Mouse (Mus musculus) midbrain, embryonic 11.5 days (tissue): Measurements from ENCODE around the gene Rbpms2. TPM values are rescaled to one million over a fixed set of nuclear protein-coding genes. Genes with fewer than 3 reads are reported as not detected.
"Not testable (repeated sequence)": the region's sequence is repeated elsewhere in the genome, so short reads cannot be mapped to it uniquely, and the experiment has no call there.

Experiments
- ATAC-seq: fragments of 200-750 bp; cut with Nextera tagmentation; 2 replicates; pipeline ENCODE4 v1.8.0; 2017; ENCODE audit warnings: moderate TSS enrichment, moderate library complexity; ENCODE audit not compliant: low FRiP score
- DNase-seq: peaks from one replicate; pipeline ENCODE4 v3.0.0; 2015; ENCODE audit warnings: low spot score; ENCODE audit errors: missing footprints
- H3K27ac ChIP-seq: fragments of 300-500 bp; sonication (generic); 2 replicates; pipeline ENCODE4 v1.5.1; 2014; ENCODE audit warnings: low read depth, low read length
- H3K27me3 ChIP-seq: fragments of 300-500 bp; sonication (generic); 2 replicates; pipeline ENCODE4 v1.6.1; 2014; ENCODE audit warnings: mild to moderate bottlenecking, low read length, moderate library complexity, mixed read lengths; ENCODE audit not compliant: control insufficient read depth, insufficient read depth
- H3K36me3 ChIP-seq: fragments of 300-500 bp; sonication (generic); 2 replicates; pipeline ENCODE4 v1.6.1; 2014; ENCODE audit warnings: mild to moderate bottlenecking, low read length, moderate library complexity, mixed read lengths; ENCODE audit not compliant: control insufficient read depth, insufficient read depth
- H3K4me1 ChIP-seq: fragments of 300-500 bp; sonication (generic); 2 replicates; pipeline ENCODE4 v1.6.1; 2014; ENCODE audit warnings: low read length; ENCODE audit not compliant: control insufficient read depth, insufficient read depth
- H3K4me2 ChIP-seq: fragments of 300-500 bp; sonication (generic); 2 replicates; pipeline ENCODE4 v1.6.1; 2014; ENCODE audit warnings: mild to moderate bottlenecking, moderate library complexity
- H3K4me3 ChIP-seq: fragments of 300-500 bp; sonication (generic); 2 replicates; pipeline ENCODE4 v1.5.1; 2014; ENCODE audit warnings: low read depth, low read length
- H3K9ac ChIP-seq: fragments of 300-500 bp; sonication (generic); 2 replicates; pipeline ENCODE4 v1.6.1; 2014; ENCODE audit warnings: low read length
- H3K9me3 ChIP-seq: fragments of 300-500 bp; sonication (generic); 2 replicates; pipeline ENCODE4 v1.6.1; 2016; ENCODE audit warnings: low read length; ENCODE audit not compliant: control insufficient read depth
- WGBS: fragments of 180-500 bp; shearing (Covaris S2); extraction: QIAGEN DNeasy Blood & Tissue Kit; methylation state at CpG from one replicate; pipeline ENCODE4 v1.1.7; 2014; 5-methylcytosine and 5-hydroxymethylcytosine counted together
- polyA plus RNA-seq: library from polyadenylated mRNA; unstranded; fragments of >200 nt; fragmentation: Nextera tagmentation; extraction: Ambion mirVana; gene quantifications from 2 replicates; pipeline ENCODE4 v1.2.1, GENCODE M21; 2014

The Rbpms2 gene
- polyA plus RNA-seq, 1 experiment from 2014 or later: 24.0 TPM

- H3K4me2 ChIP-seq: no peak overlapping the region
- WGBS: 88% methylated on average over 4 of the region's 4 CpGs
- H3K9ac ChIP-seq: no peak overlapping the region
These were observed 15.5 kb downstream of the Rbpms2 start for GRCm38 (mm10) chr9:65644960-65645359.

GRCm38 (mm10) chr9:65645984-65646383 is 16.5 kb downstream of the Rbpms2 start:
- DNase-seq: no peak
- Histone ChIP-seq H3K36me3 (no peaks in the 10 kb centered on the region), H3K4me2 (no peak overlapping the region), H3K27ac (no peak overlapping the region), H3K4me1 (peaks cover 8% of the 10 kb centered on the region), H3K27me3 (no peaks in the 10 kb centered on the region), H3K9me3 (no peaks in the 10 kb centered on the region), H3K9ac (no peak overlapping the region), H3K4me3 (no peak overlapping the region)
- 64% methylated on average over 3 of the region's 3 CpGs for WGBS
- ATAC-seq: no peak

More at GRCm38 (mm10) chr9:65644960-65645359, 15.5 kb downstream of the Rbpms2 start:
- no peaks in the 10 kb centered on the region for H3K9me3 ChIP-seq
- DNase-seq (no peak), ATAC-seq (no peak)
- H3K27ac ChIP-seq: no peak overlapping the region
- no peaks in the 10 kb centered on the region for H3K36me3 ChIP-seq
- no peak overlapping the region for H3K4me3 ChIP-seq
- no peaks in the 10 kb centered on the region; the same call in 1 of the 2 replicates for H3K27me3 ChIP-seq
- H3K4me1 ChIP-seq: peaks cover 13% of the 10 kb centered on the region

- Histone ChIP-seq H3K4me1 (peaks cover under 1% of the 10 kb centered on the region), H3K27me3 (no peaks in the 10 kb centered on the region), H3K9ac (no peak overlapping the region), H3K4me3 (no peak overlapping the region), H3K36me3 (no peaks in the 10 kb centered on the region), H3K9me3 (no peaks in the 10 kb centered on the region), H3K4me2 (no peak overlapping the region), H3K27ac (no peak overlapping the region)
- 87% methylated on average over 2 of the region's 2 CpGs for WGBS
- ATAC-seq (no peak), DNase-seq (no peak)
These were observed 17.3 kb downstream of the Rbpms2 start for GRCm38 (mm10) chr9:65646782-65647181.

GRCm38 (mm10) chr9:65648730-65649129 is 19.3 kb downstream of the Rbpms2 start:
- Histone ChIP-seq H3K36me3 (no peaks in the 10 kb centered on the region), H3K4me1 (no peaks in the 10 kb centered on the region), H3K4me3 (no peak overlapping the region), H3K27me3 (no peaks in the 10 kb centered on the region), H3K9ac (no peak overlapping the region), H3K27ac (no peak overlapping the region), H3K9me3 (no peaks in the 10 kb centered on the region), H3K4me2 (no peak overlapping the region)
- no peak for ATAC-seq
- WGBS: 94% methylated on average over 13 of the region's 13 CpGs
- DNase-seq: no peak

GRCm38 (mm10) chr9:65649997-65650396 is 20.5 kb downstream of the Rbpms2 start:
- H3K27me3 ChIP-seq: no peaks in the 10 kb centered on the region
- no peak overlapping the region for H3K4me3 ChIP-seq
- H3K27ac ChIP-seq: no peak overlapping the region
- no peaks in the 10 kb centered on the region for H3K9me3 ChIP-seq
- no peak overlapping the region for H3K9ac ChIP-seq
- no peak overlapping the region for H3K4me2 ChIP-seq
- no peaks in the 10 kb centered on the region for H3K4me1 ChIP-seq
- WGBS: 80% methylated on average over 1 of the region's 1 CpGs
- ATAC-seq: no peak
- DNase-seq: no peak
- H3K36me3 ChIP-seq: no peaks in the 10 kb centered on the region

- WGBS: 95% methylated on average over 1 of the region's 1 CpGs
- H3K4me1 ChIP-seq, ATAC-seq: not testable (repeated sequence)
These were observed 22.5 kb downstream of the Rbpms2 start for GRCm38 (mm10) chr9:65651957-65652356.

GRCm38 (mm10) chr9:65653741-65654140 is 24.3 kb downstream of the Rbpms2 start:
- Histone ChIP-seq H3K36me3 (no peaks in the 10 kb centered on the region), H3K27ac (no peak overlapping the region), H3K27me3 (no peaks in the 10 kb centered on the region), H3K9me3 (no peaks in the 10 kb centered on the region), H3K4me1 (no peaks in the 10 kb centered on the region), H3K4me3 (no peak overlapping the region), H3K9ac (no peak overlapping the region), H3K4me2 (no peak overlapping the region)
- WGBS: 92% methylated on average over 4 of the region's 4 CpGs
- ATAC-seq (no peak), DNase-seq (no peak)

More at GRCm38 (mm10) chr9:65651957-65652356, 22.5 kb downstream of the Rbpms2 start:
- not testable (repeated sequence) for DNase-seq, H3K4me3 ChIP-seq, H3K9me3 ChIP-seq, H3K9ac ChIP-seq, H3K27me3 ChIP-seq, H3K36me3 ChIP-seq, H3K4me2 ChIP-seq, H3K27ac ChIP-seq

GRCm38 (mm10) chr9:65654700-65655237 is 25.3 kb downstream of the Rbpms2 start:
- Histone ChIP-seq H3K4me3 (no peak overlapping the region), H3K9ac (no peak overlapping the region), H3K36me3 (no peaks in the 10 kb centered on the region), H3K4me2 (no peak overlapping the region), H3K27me3 (no peaks in the 10 kb centered on the region), H3K27ac (no peak overlapping the region), H3K4me1 (no peaks in the 10 kb centered on the region), H3K9me3 (no peaks in the 10 kb centered on the region)
- WGBS: 89% methylated on average over 3 of the region's 3 CpGs
- DNase-seq (no peak), ATAC-seq (no peak)

- Histone ChIP-seq H3K4me1 (no peaks in the 10 kb centered on the region), H3K4me3 (no peak overlapping the region), H3K9me3 (no peaks in the 10 kb centered on the region), H3K27ac (no peak overlapping the region), H3K9ac (no peak overlapping the region), H3K36me3 (no peaks in the 10 kb centered on the region), H3K4me2 (no peak overlapping the region), H3K27me3 (no peaks in the 10 kb centered on the region)
- ATAC-seq (no peak), DNase-seq (no peak)
- WGBS: 90% methylated on average over 8 of the region's 8 CpGs
These were observed 26.1 kb downstream of the Rbpms2 start for GRCm38 (mm10) chr9:65655540-65655939.
